Comparison of ENCODE assay signal across 8 mouse cellular contexts in genomic region chr11:96075177-96075508, GRCm38 (mm10). TPM values are rescaled to one million over a fixed set of nuclear protein-coding genes. Genes with fewer than 3 reads are reported as not detected.
DNase-seq lines count a peak whose midpoint lies in the region; ATAC-seq and TF ChIP-seq lines count a peak whose summit lies in the region.

No protein-coding gene starts in this region.

- no peak for TF ChIP-seq POLR2A in heart, adult 2 months (IDR thresholded peaks at IDR 0.05; ENCODE audit: insufficient read depth, low read depth, low read length)

- intact Hi-C loops in heart, adult 2 months (cut with DNase I), result no loop called here

- no peaks in the 10 kb centered on the region for H3K9me3 ChIP-seq in hindbrain, embryonic 13.5 days
- no peaks in the 10 kb centered on the region for H3K9me3 ChIP-seq in midbrain, embryonic 11.5 days (ENCODE audit: control insufficient read depth, low read length)

- peak overlapping the region; percentile 96 for H3K27ac ChIP-seq in heart, adult 2 months
- H3K27ac ChIP-seq in hindbrain, embryonic 13.5 days, result peak overlapping the region; percentile 90
- H3K27ac ChIP-seq in midbrain, embryonic 11.5 days (ENCODE audit: low read depth, low read length), result peak overlapping the region; percentile 48; the same call in 1 of the 2 replicates

- peaks cover 5% of the 10 kb centered on the region; the same call in 1 of the 2 replicates for H3K36me3 ChIP-seq in heart, adult 2 months (ENCODE audit: control insufficient read depth, insufficient read depth, low read length)
- peaks cover 21% of the 10 kb centered on the region for H3K36me3 ChIP-seq in hindbrain, embryonic 13.5 days
- H3K36me3 ChIP-seq in midbrain, embryonic 11.5 days (ENCODE audit: control insufficient read depth, insufficient read depth, low read length), result no peaks in the 10 kb centered on the region

- H3K4me2 ChIP-seq in hindbrain, embryonic 13.5 days, result peak overlapping the region; percentile 82
- H3K4me2 ChIP-seq in midbrain, embryonic 11.5 days, result peak overlapping the region; percentile 93

- no peak for DNase-seq in heart, adult 2 months
- DNase-seq in heart, adult 9 months (ENCODE audit: low spot score in 2 of 2), result no peak
- DNase-seq in right cerebral cortex, postnatal 25 days, result peak; percentile 13
- no peak for DNase-seq in right cerebral cortex, postnatal 36 days (ENCODE audit: low spot score in 2 of 2)
- no peak for DNase-seq in midbrain, embryonic 11.5 days (ENCODE audit: low spot score, missing footprints)
- DNase-seq in Muller cell, postnatal 12 days (ENCODE audit: inconsistent ontology term), result no peak
- DNase-seq in spleen, postnatal 10 days (ENCODE audit: low spot score in 2 of 2), result no peak

- H3K4me1 ChIP-seq in heart, adult 2 months (ENCODE audit: control insufficient read depth, insufficient read depth, low read length), result peaks cover 1% of the 10 kb centered on the region
- peaks cover 24% of the 10 kb centered on the region for H3K4me1 ChIP-seq in hindbrain, embryonic 13.5 days (replicated peaks)
- peaks cover 9% of the 10 kb centered on the region for H3K4me1 ChIP-seq in midbrain, embryonic 11.5 days (ENCODE audit: control insufficient read depth, insufficient read depth, low read length)

- H3K4me3 ChIP-seq in heart, adult 2 months, result peak overlapping the region; percentile 82
- peak overlapping the region; percentile 83 for H3K4me3 ChIP-seq in hindbrain, embryonic 13.5 days
- peak overlapping the region; percentile 79 for H3K4me3 ChIP-seq in midbrain, embryonic 11.5 days (ENCODE audit: low read depth, low read length)

- TF ChIP-seq CTCF in heart, adult 2 months (IDR thresholded peaks at IDR 0.05), result no peak

- no peaks in the 10 kb centered on the region for H3K79me2 ChIP-seq in heart, adult 2 months (replicated peaks; ENCODE audit: control insufficient read depth, insufficient read depth, low read length)

- H3K9ac ChIP-seq in heart, adult 2 months (ENCODE audit: low read depth, low read length), result peak overlapping the region; percentile 78
- H3K9ac ChIP-seq in hindbrain, embryonic 13.5 days, result peak overlapping the region; percentile 88
- H3K9ac ChIP-seq in midbrain, embryonic 11.5 days (ENCODE audit: low read length), result peak overlapping the region; percentile 84

- no peak for ATAC-seq in hindbrain, embryonic 13.5 days (ENCODE audit: low FRiP score)
- ATAC-seq in midbrain, embryonic 11.5 days (ENCODE audit: low FRiP score), result no peak

- under 1% methylated on average over 15 of the region's 15 CpGs for WGBS in heart, adult 2 months
- WGBS in hindbrain, embryonic 13.5 days, result under 1% methylated on average over 15 of the region's 15 CpGs
- under 1% methylated on average over 14 of the region's 15 CpGs for WGBS in midbrain, embryonic 11.5 days

- no peak for TF ChIP-seq EP300 in heart, adult 2 months (IDR thresholded peaks at IDR 0.05; ENCODE audit: insufficient read depth, low read depth, low read length)

- no peaks in the 10 kb centered on the region for H3K27me3 ChIP-seq in heart, adult 2 months (ENCODE audit: control insufficient read depth, insufficient read depth, low read length)
- no peaks in the 10 kb centered on the region for H3K27me3 ChIP-seq in hindbrain, embryonic 13.5 days
- H3K27me3 ChIP-seq in midbrain, embryonic 11.5 days (ENCODE audit: control insufficient read depth, insufficient read depth, low read length), result no peaks in the 10 kb centered on the region

RNA-seq across cellular contexts. Expression of gene Atp5g1, which starts 0.3 kb away (rescaled TPM):
- 1,000 to 10,000 TPM; 3,096 to 3,522 TPM for total RNA-seq in heart, adult 2 months (2021)
- 5,903 and 6,025 TPM in 2 replicates for polyA plus RNA-seq in heart, adult 2 months (2012; rRNA removed)
- polyA plus RNA-seq in hindbrain, embryonic 13.5 days (2015; fragmentation: Nextera tagmentation; extraction: Ambion mirVana), result 530 and 549 TPM in 2 replicates
- 405 and 437 TPM in 2 replicates for polyA plus RNA-seq in midbrain, embryonic 11.5 days (2014; fragmentation: Nextera tagmentation; extraction: Ambion mirVana)

RNA-seq across cellular contexts. Expression of gene Ube2z, which starts 10.0 kb away (rescaled TPM):
- total RNA-seq in heart, adult 2 months (2021), result 10 to 100 TPM; 29.5 to 29.7 TPM
- polyA plus RNA-seq in heart, adult 2 months (2012; rRNA removed), result 22.9 and 41.1 TPM in 2 replicates
- polyA plus RNA-seq in hindbrain, embryonic 13.5 days (2015; fragmentation: Nextera tagmentation; extraction: Ambion mirVana), result 31.0 and 31.7 TPM in 2 replicates
- 21.5 and 22.3 TPM in 2 replicates for polyA plus RNA-seq in midbrain, embryonic 11.5 days (2014; fragmentation: Nextera tagmentation; extraction: Ambion mirVana)

RNA-seq across cellular contexts. Expression of gene Calcoco2, which starts 36.6 kb away (rescaled TPM):
- total RNA-seq in heart, adult 2 months (2021), result not detected
- polyA plus RNA-seq in heart, adult 2 months (2012; rRNA removed), result not detected in 2 replicates
- polyA plus RNA-seq in hindbrain, embryonic 13.5 days (2015; fragmentation: Nextera tagmentation; extraction: Ambion mirVana), result not detected in 2 replicates
- not detected in 2 replicates for polyA plus RNA-seq in midbrain, embryonic 11.5 days (2014; fragmentation: Nextera tagmentation; extraction: Ambion mirVana)

RNA-seq across cellular contexts. Expression of gene Snf8, which starts 40.5 kb away (rescaled TPM):
- 10 to 100 TPM; 44.9 to 49.1 TPM for total RNA-seq in heart, adult 2 months (2021)
- 18.8 and 23.0 TPM in 2 replicates for polyA plus RNA-seq in heart, adult 2 months (2012; rRNA removed)
- polyA plus RNA-seq in hindbrain, embryonic 13.5 days (2015; fragmentation: Nextera tagmentation; extraction: Ambion mirVana), result 138 and 141 TPM in 2 replicates
- polyA plus RNA-seq in midbrain, embryonic 11.5 days (2014; fragmentation: Nextera tagmentation; extraction: Ambion mirVana), result 36.7 and 43.0 TPM in 2 replicates

RNA-seq across cellular contexts. Expression of gene Gip, which starts 50.8 kb away (rescaled TPM):
- total RNA-seq in heart, adult 2 months (2021), result not detected
- polyA plus RNA-seq in heart, adult 2 months (2012; rRNA removed), result not detected in 2 replicates
- not detected in 2 replicates for polyA plus RNA-seq in hindbrain, embryonic 13.5 days (2015; fragmentation: Nextera tagmentation; extraction: Ambion mirVana)
- not detected in 2 replicates for polyA plus RNA-seq in midbrain, embryonic 11.5 days (2014; fragmentation: Nextera tagmentation; extraction: Ambion mirVana)

Comparison
In these comparisons a context has a peak if more than half of its experiments do, and no peak if none do; other contexts are left out.
1. RNA of gene Atp5g1, which starts 0.3 kb away (polyA plus RNA-seq): 5,903 to 6,025 TPM in heart, adult 2 months; 530 to 549 TPM in hindbrain, embryonic 13.5 days and 405 to 437 TPM in midbrain, embryonic 11.5 days; every median in the first group is over 10 times any median in the second.
2. Peak in every context shown above with its lines, with median percentiles within 50 percentile points of each other: H3K27ac ChIP-seq, H3K4me3 ChIP-seq and H3K9ac ChIP-seq.